Mouse (Mus musculus): ENCODE data around the gene Hs3st6. TPM values are rescaled to one million over a fixed set of nuclear protein-coding genes. Genes with fewer than 3 reads are reported as not detected.
A peak's percentile ranks its signal among the peaks of the same experiment; 100 is the strongest.

Hs3st6 gene
- polyA plus RNA-seq, 1 experiment from 2014 or later: 1.8 TPM

DNA sequence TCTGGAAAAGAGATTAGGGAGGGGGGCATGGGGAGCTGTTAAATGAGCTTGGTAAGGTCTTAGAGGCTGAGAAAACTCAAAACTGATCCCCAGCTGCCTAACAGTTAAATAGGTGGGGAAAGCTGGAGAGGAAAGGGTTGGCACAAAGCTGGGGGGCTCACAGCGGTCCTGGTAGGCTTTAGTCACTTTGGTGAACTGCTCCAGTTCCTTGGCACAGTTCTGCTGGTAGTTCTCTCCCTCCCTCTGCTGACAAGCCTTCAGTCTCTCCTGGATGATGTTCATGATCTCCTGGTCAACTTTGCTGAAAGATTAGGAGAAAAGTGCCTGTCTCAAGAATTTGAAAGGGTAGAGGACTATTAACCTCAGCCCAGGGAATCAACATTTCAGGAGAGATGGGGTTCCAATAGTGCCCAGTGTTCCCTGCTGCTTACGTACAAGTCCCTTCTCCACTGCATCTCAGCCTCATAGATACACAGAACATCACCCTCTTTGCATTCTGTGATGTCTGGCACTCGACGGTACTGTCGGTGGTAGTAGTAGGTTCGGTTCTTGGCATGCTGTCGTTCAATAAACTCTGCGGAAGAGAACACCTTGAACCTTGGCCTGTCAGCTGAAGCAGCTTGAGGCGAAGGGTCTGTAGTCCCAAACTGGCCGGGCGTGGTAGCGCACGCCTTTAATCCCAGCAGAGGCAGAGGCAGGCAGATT, 30.4 kb upstream of the Hs3st6 start:
- no peak for TF ChIP-seq CTCF (IDR thresholded peaks at IDR 0.05; ENCODE audit: low read depth)
- TF ChIP-seq EP300 (optimal IDR thresholded peaks at IDR 0.05): no peak
- ATAC-seq (ENCODE audit: low FRiP score, low TSS enrichment): no peak
- Histone ChIP-seq H3K27ac (replicated peaks) (no peak overlapping the region), H3K4me2 (replicated peaks; ENCODE audit: low read depth) (peak overlapping the region; percentile 25), H3K36me3 (ENCODE audit: control insufficient read depth, insufficient read depth, low read length) (peaks cover 10% of the 10 kb centered on the region), H3K27me3 (ENCODE audit: control insufficient read depth, insufficient read depth, low read length) (no peaks in the 10 kb centered on the region), H3K9me3 (ENCODE audit: control insufficient read depth, low read length) (no peaks in the 10 kb centered on the region), H3K9ac (ENCODE audit: low read length) (0 out of 2 replicates have a peak overlapping the region, but pooled peaks have one; percentile 4), H3K4me3 (ENCODE audit: low read depth, low read length) (no peak overlapping the region), H3K4me1 (replicated peaks; ENCODE audit: control insufficient read depth, insufficient read depth) (0 out of 2 replicates have a peak, but pooled peaks cover 2% of the 10 kb centered on the region)
- 38% methylated on average over 13 of the region's 13 CpGs for WGBS
- DNase-seq (ENCODE audit: low spot score): no peak

- no peaks in the 10 kb centered on the region for H3K9me3 ChIP-seq (ENCODE audit: control insufficient read depth, low read length)
- H3K4me3 ChIP-seq (ENCODE audit: low read depth, low read length): peak overlapping the region; percentile 58
- H3K27ac ChIP-seq (replicated peaks): peak overlapping the region; percentile 73
- TF ChIP-seq EP300 (optimal IDR thresholded peaks at IDR 0.05) (no peak), CTCF (IDR thresholded peaks at IDR 0.05; ENCODE audit: low read depth) (no peak)
- peak overlapping the region; percentile 69 for H3K4me2 ChIP-seq (replicated peaks; ENCODE audit: low read depth)
- DNase-seq (ENCODE audit: low spot score): no peak
- H3K4me1 ChIP-seq (replicated peaks; ENCODE audit: control insufficient read depth, insufficient read depth): 0 out of 2 replicates have a peak, but pooled peaks cover 2% of the 10 kb centered on the region
- H3K9ac ChIP-seq (ENCODE audit: low read length): peak overlapping the region; percentile 64
- no peak for ATAC-seq (ENCODE audit: low FRiP score, low TSS enrichment)
- under 1% methylated on average over 12 of the region's 12 CpGs for WGBS
- H3K27me3 ChIP-seq (ENCODE audit: control insufficient read depth, insufficient read depth, low read length): no peaks in the 10 kb centered on the region
- H3K36me3 ChIP-seq (ENCODE audit: control insufficient read depth, insufficient read depth, low read length): peaks cover 10% of the 10 kb centered on the region
Observed at GRCm38 (mm10) chr17:24723122-24723880, 29.5 kb upstream of the Hs3st6 start.

- 0 out of 2 replicates have a peak, but pooled peaks cover 2% of the 10 kb centered on the region for H3K4me1 ChIP-seq (replicated peaks; ENCODE audit: control insufficient read depth, insufficient read depth)
- peak overlapping the region; percentile 64 for H3K9ac ChIP-seq (ENCODE audit: low read length)
- DNase-seq (ENCODE audit: low spot score): peak; percentile 31
- ATAC-seq (ENCODE audit: low FRiP score, low TSS enrichment): no peak
- no peaks in the 10 kb centered on the region for H3K27me3 ChIP-seq (ENCODE audit: control insufficient read depth, insufficient read depth, low read length)
- peak overlapping the region; percentile 69 for H3K4me2 ChIP-seq (replicated peaks; ENCODE audit: low read depth)
- no peaks in the 10 kb centered on the region for H3K9me3 ChIP-seq (ENCODE audit: control insufficient read depth, low read length)
- under 1% methylated on average over 15 of the region's 15 CpGs for WGBS
- peak overlapping the region; percentile 58 for H3K4me3 ChIP-seq (ENCODE audit: low read depth, low read length)
- TF ChIP-seq EP300 (optimal IDR thresholded peaks at IDR 0.05) (no peak), CTCF (IDR thresholded peaks at IDR 0.05; ENCODE audit: low read depth) (no peak)
- peaks cover 10% of the 10 kb centered on the region for H3K36me3 ChIP-seq (ENCODE audit: control insufficient read depth, insufficient read depth, low read length)
- peak overlapping the region; percentile 73 for H3K27ac ChIP-seq (replicated peaks)
Observed at GRCm38 (mm10) chr17:24723881-24724180, 29.0 kb upstream of the Hs3st6 start.

GRCm38 (mm10) chr17:24724184-24724583, 28.6 kb upstream of the Hs3st6 start, which contains the start of gene Ndufb10:
TSS of gene Ndufb10 (minus strand) at chr17:24724478.
- no peaks in the 10 kb centered on the region for H3K27me3 ChIP-seq (ENCODE audit: control insufficient read depth, insufficient read depth, low read length)
- H3K4me1 ChIP-seq (replicated peaks; ENCODE audit: control insufficient read depth, insufficient read depth): 0 out of 2 replicates have a peak, but pooled peaks cover 2% of the 10 kb centered on the region
- H3K9me3 ChIP-seq (ENCODE audit: control insufficient read depth, low read length): no peaks in the 10 kb centered on the region
- H3K4me2 ChIP-seq (replicated peaks; ENCODE audit: low read depth): peak within 1 kb of the TSS; percentile 69
- peak within 1 kb of the TSS; percentile 73 for H3K27ac ChIP-seq (replicated peaks)
- peak; percentile 96 for DNase-seq (ENCODE audit: low spot score)
- peak; percentile 66 for ATAC-seq (ENCODE audit: low FRiP score, low TSS enrichment)
- H3K36me3 ChIP-seq (ENCODE audit: control insufficient read depth, insufficient read depth, low read length): peaks cover 10% of the 10 kb centered on the region
- under 1% methylated on average over 30 of the region's 30 CpGs for WGBS
- peak within 1 kb of the TSS; percentile 58 for H3K4me3 ChIP-seq (ENCODE audit: low read depth, low read length)
- H3K9ac ChIP-seq (ENCODE audit: low read length): peak within 1 kb of the TSS; percentile 64
- peak; percentile 99 for TF ChIP-seq CTCF (IDR thresholded peaks at IDR 0.05; ENCODE audit: low read depth)
- TF ChIP-seq EP300 (optimal IDR thresholded peaks at IDR 0.05): no peak

- no peak overlapping the region for H3K4me3 ChIP-seq (ENCODE audit: low read depth, low read length)
- H3K9ac ChIP-seq (ENCODE audit: low read length): no peak overlapping the region
- 70% methylated on average over 3 of the region's 3 CpGs for WGBS
- H3K27me3 ChIP-seq (ENCODE audit: control insufficient read depth, insufficient read depth, low read length): no peaks in the 10 kb centered on the region
- H3K36me3 ChIP-seq (ENCODE audit: control insufficient read depth, insufficient read depth, low read length): peaks cover 10% of the 10 kb centered on the region
- no peak for ATAC-seq (ENCODE audit: low FRiP score, low TSS enrichment)
- H3K4me1 ChIP-seq (replicated peaks; ENCODE audit: control insufficient read depth, insufficient read depth): 0 out of 2 replicates have a peak, but pooled peaks cover 2% of the 10 kb centered on the region
- no peak overlapping the region for H3K4me2 ChIP-seq (replicated peaks; ENCODE audit: low read depth)
- no peak for DNase-seq (ENCODE audit: low spot score)
- H3K9me3 ChIP-seq (ENCODE audit: control insufficient read depth, low read length): no peaks in the 10 kb centered on the region
- TF ChIP-seq EP300 (optimal IDR thresholded peaks at IDR 0.05) (no peak), CTCF (IDR thresholded peaks at IDR 0.05; ENCODE audit: low read depth) (peak; percentile 28; the same call in 1 of the 2 replicates)
- no peak overlapping the region for H3K27ac ChIP-seq (replicated peaks)
Observed at GRCm38 (mm10) chr17:24725637-24726390, 27.0 kb upstream of the Hs3st6 start.

All from stomach, postnatal 0 days (tissue).